ENCODE assay signal across 18 mouse cellular contexts in the genomic region with DNA sequence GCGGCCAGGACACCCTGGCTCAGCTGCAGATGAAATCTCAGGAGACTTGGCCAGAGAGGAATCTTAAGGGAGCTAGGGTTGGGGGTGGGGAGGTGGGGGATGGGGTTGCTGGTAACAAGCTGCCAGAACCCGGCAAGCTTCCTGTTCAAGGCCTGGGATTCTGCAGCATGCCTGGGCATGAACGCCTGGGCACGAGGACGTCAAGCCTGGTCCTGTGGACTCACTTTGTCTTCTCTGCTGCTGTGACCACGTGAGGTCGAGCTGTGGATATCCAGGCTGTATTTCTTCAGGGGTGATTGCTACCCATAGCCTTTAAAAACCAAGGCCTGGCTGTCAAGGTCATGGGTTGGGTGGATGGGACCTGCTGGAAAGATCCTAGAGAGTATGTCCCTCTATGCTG.
DNase-seq lines count a peak whose midpoint lies in the region; TF ChIP-seq lines count a peak whose summit lies in the region.
"Had no signal": no experiment of that assay in that cellular context is flagged by ENCODE, and none has a peak within 500 bp of the region (broad histone marks: within the 10 kb centered on the region; RNA-seq: fewer than 3 reads in every experiment).

No protein-coding gene starts in this region.

- DNase-seq in gastrocnemius, adult 2 months: no peak
- DNase-seq in gastrocnemius, postnatal 25 days: no peak
- peak; percentile 23 for DNase-seq in urinary bladder, postnatal 25 days (ENCODE audit: low spot score)
- no peak for DNase-seq in urinary bladder, postnatal 10 days (ENCODE audit: low spot score)
- DNase-seq in frontal cortex, postnatal 25 days (ENCODE audit: low spot score in 2 of 2): no peak
- DNase-seq in ovary, postnatal 10 days (ENCODE audit: low spot score): no peak
- DNase-seq: cerebellum, adult 2 months; heart, adult 18-20 months; left cerebral cortex, postnatal 4 days; lung, adult 2 months; lung, postnatal 36 days; right cerebral cortex, postnatal 14 days; thymus, postnatal 25 days had no signal

- peaks cover 21% of the 10 kb centered on the region for H3K4me1 ChIP-seq in bone marrow macrophage, adult 2 months (ENCODE audit: control insufficient read depth, insufficient read depth, low read length)

- H3K4me3 ChIP-seq in gastrocnemius, adult 2 months: no peak overlapping the region
- no peak overlapping the region for H3K4me3 ChIP-seq in bone marrow macrophage, adult 2 months (ENCODE audit: insufficient read depth, low read length)
- H3K4me3 ChIP-seq: embryonic facial prominence, embryonic 12.5 days; neural tube, embryonic 12.5 days had no signal

- TF ChIP-seq POLR2A in bone marrow macrophage, adult 2 months (IDR thresholded peaks at IDR 0.05; ENCODE audit: borderline replicate concordance, low read depth, low read length): no peak

- peak overlapping the region; percentile 73 for H3K27ac ChIP-seq in gastrocnemius, adult 2 months
- peak overlapping the region; percentile 52 for H3K27ac ChIP-seq in bone marrow macrophage, adult 2 months (ENCODE audit: insufficient read depth, low read depth, low read length)
- H3K27ac ChIP-seq: embryonic facial prominence, embryonic 12.5 days; hindbrain, embryonic 14.5 days; kidney, postnatal 0 days; neural tube, embryonic 12.5 days had no signal

- intact Hi-C loops in gastrocnemius, adult 2 months (cut with DNase I): no loop called here

- no peak for TF ChIP-seq CTCF in gastrocnemius, adult 2 months (IDR thresholded peaks at IDR 0.05)
- TF ChIP-seq CTCF in bone marrow macrophage, adult 2 months (IDR thresholded peaks at IDR 0.05; ENCODE audit: low read depth, low read length): no peak
